Mouse (Mus musculus) cerebellum, postnatal 36 days (tissue): Measurements from ENCODE around the gene Dhx35.

Experiments used
- DNase-seq, 2 experiments: peaks; one replicate each; pipeline ENCODE4 v3.0.0; 2021 to 2022; ENCODE audit warnings: mixed read lengths in 2 of 2

Dhx35 gene

DNA sequence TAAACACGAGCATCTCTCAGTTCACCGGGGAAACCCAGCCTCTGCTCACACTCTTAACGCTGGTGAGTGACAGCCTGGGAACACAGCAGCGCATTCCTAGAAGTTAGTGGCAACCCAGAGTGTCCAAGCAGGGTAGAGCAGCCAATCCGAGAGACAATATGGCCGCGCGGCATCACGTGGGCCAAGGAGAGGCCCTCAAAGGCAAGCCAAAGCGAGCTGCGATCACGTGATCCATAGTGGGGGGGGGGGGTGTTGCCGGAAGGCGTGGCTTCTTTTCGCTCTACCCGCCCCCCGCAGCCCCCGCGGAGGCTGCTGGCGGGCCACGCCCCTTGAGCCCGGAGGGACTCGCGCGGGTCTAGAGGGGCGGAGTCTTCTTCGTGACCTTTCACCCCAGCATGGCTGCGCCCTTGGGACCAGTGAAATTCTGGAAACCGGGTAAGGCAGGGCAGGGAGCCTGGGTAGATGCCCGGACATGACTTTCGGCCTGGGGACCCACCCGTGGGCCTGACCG is at the start of gene Dhx35:
Gene Dhx35 (plus strand): TSS at position 314 of the 511 bp plus-strand sequence.
- peak; percentile 90 for DNase-seq

DNA sequence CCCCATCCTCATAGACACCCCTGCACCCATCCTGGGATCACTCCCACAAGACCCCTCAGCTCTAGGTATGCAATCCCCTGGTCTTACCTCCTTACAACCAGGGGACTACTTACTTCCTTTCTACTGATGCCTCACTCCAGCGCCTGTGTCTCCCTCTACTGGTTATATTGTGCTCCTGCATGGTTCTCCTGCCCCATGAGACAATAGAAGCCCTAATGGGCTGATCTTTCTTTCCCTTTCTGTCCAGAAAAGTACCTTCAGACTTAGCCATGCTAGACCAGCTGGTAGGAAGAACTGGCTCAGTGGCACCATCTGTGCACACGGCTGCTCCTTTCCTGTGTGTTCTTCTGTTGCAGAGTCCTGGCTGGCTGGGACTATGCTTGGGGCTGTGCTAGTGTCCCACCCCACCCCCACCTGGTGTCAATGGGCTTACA is 49.5 kb upstream of the Dhx35 start:
- DNase-seq, result no peak

DNA sequence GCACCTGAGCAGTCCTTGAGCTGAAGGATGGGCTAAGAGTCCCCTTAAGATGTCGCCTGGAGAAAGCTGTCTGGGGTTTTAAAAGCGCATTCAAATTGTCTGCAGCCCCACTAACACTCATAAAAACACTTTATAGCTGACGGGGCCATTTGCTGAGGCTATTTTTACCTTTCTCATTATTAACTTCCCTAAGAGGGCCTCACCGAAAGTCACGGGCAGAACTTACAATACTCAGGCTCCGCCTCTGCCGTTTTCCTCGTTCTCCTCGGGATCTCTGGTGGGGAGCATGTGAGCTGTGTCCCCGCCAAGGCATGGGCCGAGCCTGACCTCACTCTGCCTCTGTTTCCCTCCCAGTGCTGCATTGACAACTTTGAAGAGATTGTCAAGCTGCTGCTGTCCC is 48.4 kb upstream of the Dhx35 start:
- no peak for DNase-seq

DNA sequence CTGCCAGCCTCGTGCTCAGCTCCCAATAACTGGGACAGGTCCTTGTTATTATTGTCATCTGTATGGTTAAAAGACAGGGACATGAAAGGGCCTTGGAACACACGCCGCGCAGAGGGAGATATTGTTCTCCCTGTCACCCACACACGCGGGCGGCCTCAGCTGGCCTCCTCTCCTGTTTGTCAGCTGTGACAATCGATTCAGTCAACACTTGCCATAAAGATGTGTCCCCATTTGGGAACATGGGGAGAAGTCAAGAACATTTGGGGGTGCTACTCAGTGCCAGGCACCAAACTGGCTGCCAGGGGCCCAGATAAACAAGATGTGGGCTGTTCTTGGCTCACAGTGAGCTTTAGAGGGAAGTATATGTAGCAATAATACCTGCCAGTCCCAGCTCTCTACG is 45.2 kb upstream of the Dhx35 start:
- DNase-seq, result no peak

DNA sequence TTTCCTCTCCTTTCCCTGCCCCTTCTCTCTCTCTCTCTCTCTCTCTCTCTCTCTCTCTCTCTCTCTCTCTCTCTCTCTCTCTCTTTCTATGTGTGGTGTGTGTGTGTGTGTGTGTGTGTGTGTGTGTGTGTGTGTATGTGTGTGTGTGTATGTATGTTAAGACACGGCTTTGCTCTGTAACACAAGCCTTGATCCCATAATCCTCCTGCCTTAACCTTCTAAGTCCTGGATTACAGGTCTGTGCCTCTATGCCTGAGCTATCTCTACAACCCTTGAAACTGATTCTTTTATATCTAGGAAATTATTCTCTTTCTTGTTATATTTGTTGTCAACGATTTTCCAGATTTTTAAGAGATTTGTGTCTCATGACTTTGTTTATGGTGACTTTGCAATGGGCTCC is 34.4 kb upstream of the Dhx35 start:
- no peak for DNase-seq

DNA sequence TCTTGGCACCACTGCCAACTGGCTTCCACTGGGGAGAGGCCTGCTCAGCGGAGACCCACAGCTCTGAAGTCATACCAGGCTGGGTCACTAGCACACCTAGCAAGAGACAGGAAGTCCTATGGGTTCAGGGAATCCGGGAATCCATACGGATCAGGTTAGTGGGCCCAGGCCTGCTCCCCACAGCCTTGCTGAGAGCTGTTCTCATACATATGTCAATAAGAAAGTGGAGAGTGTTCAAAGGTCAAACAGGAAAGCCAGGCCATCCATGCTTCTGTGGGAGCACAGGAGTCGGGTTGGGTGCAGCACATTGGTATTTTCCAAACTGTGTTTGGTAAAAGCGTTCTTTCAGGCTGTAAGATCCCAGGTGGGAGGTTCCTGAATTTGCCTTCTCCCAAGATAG is 32.3 kb upstream of the Dhx35 start:
- no peak for DNase-seq

DNA sequence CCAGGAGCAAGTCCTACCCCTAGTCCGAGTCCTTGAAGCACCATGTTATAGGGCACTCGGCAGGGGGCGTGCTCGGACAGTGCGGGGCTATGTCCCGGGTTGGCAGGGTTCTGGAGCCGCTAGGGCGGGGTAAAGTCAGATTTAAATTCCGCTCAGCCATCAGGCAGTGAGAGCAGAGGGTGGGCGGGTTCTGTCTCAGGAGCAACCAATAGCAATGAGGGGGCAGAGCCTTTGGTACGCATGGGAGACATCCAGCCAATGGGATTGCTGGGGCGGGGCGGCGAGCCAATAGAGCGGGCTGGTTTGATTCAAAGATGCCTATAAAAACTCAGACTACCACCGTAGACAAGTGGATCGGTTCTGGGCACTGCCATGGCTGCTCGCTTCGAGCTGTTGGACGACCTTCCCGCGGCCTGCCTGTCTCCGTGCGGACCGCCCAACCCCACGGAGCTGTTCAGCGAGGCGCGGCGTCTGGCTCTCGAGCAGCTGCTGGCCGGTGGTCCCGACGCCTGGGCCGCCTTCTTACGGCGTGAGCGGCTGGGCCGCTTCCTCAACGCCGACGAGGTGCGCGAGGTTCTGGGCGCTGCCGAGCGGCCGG is 26.8 kb upstream of the Dhx35 start, which contains the start of gene Fam83d:
Gene Fam83d (plus strand): TSS at position 352 of the 598 bp plus-strand sequence.
- DNase-seq, result peak; percentile 72 to 79

DNA sequence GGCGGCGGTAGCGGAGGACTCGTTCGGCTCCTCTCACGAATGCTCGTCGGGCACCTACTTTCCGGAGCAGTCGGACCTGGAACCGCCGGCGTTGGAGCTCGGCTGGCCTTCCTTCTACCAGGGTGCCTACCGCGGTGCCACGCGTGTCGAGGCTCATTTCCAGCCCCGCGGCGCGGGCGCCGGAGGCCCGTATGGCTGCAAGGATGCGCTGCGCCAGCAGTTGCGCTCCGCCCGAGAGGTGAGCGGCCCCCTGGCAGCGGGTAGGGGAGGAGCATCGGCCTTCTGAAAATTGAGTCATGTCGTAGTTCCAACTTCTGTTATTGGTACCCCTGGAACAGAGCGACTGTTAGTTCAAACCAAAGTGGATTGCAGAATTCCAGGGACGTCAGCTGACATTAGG is 26.3 kb upstream of the Dhx35 start:
- DNase-seq, result peak in 1 of 2 experiments; percentile 15

DNA sequence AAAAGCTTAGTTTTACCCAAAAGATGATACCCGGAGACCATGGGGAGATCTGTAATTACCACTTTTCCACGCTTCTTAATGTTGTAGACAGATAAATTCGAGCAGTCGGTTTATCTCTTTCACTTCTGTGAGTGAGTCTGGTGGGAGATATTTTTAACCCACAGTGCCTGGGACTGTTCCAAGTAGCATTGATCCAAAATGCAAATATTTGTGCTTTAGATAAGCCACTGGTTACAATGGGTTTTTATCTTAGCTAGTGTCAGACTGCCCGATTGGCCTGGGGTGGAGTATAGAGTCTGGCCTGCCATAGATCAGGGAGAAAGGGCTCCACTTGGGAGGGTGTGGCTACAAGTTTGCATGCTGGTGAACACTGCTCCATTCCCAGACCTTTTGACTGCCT is 25.8 kb upstream of the Dhx35 start:
- no peak for DNase-seq

DNA sequence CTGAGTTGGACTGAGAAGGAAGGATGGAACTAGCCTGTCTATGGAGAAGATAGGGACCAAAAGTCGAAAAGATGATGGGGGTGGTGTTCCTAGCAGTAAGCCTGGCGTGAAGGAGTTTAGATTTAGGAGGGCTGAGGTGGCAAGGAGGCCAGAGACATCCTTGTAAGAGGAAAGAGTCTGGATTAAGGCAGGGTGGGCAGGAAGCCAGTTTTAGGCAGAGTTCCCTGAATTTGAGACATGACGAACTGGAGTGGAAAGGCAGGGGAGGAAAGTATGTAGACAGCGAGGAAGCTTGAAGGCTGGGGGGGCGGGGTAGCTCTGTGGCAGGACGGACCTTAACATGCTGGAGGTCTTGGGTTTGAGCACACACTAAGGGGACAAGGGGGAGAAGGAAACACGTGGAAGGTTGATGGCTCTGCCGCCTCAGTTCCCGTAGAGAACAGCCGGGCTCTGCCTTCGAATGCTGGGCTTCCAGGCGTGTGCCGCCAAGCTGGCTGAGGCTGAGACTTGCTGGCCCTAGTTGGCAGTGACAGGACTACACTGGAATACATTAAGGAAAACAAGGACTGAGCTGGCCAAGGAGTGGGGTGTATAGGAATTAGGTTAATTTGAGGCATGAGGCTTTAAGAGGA is 24.4 kb upstream of the Dhx35 start:
- DNase-seq, result no peak

DNA sequence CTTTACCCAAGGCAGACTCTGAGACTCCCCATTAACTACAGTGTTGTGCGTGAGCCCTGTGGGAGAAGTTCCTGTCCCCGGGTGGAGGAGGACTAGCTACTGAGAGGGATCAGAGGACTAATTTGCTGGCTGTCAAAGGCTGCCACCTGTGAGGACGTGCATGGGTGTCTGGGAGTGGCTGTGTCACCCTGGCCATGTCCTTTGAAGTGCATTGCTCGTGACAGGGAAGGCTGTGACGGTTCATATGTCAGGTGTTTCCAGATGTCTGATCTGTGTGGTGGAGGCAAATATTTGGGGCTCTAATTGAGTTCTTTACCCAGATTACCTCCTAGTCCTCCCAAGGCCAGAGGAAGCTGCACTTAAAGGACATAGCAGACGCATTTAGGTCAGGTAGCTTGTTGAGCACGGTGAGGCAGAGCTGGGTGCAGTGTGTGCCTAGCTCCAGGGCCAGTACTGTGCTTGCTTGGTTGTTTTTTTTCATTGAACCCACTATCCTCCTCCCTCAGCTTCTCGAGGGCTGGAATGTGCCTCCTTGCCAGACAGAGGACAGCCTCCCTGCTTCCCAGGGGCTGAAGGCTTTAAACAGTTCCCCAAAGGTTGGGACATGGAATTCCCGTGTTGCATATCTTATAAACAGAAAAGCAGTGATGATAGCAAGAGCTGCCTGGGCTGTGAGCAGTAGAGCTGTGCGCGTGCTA is 23.4 kb upstream of the Dhx35 start:
- no peak for DNase-seq

DNA sequence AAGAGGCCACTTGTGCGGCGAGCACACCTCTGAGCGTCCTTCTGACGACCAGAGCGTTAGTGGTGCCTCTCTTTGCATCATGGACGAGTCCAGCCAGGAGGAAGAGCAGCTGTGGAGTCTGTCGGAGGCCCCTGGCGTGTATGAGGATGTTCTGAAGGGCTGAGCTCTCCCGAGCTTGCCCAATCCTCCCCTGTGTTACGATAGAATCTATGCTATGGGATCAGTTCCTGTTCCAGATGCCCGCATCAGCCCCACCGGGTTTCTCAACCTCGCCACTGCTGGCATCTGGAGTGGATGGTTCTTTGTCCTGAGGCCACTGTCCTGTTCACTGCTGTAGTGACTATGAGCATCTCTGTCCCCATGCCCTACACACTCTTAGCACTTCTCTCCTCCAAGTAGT is 21.8 kb upstream of the Dhx35 start:
- no peak for DNase-seq

DNA sequence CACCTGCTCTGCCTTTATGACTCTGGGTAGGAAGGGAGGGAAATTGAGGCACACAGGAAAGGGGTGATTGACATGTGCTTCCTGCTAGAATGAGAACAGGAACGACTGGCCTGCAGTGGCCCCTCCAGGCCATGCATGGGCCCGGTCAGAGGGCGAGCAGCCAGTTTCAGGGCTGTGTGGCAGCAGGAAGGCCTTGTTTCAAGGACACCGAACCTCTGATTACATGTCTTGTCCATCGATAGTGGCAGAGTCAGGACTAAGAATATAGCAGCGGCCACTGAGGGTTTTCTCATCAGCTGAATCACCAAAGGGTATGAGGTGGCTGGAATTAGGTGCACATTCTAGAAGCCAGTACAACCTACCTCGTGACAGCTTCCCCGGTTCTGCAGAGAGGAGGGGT is 19.7 kb upstream of the Dhx35 start:
- no peak for DNase-seq

DNA sequence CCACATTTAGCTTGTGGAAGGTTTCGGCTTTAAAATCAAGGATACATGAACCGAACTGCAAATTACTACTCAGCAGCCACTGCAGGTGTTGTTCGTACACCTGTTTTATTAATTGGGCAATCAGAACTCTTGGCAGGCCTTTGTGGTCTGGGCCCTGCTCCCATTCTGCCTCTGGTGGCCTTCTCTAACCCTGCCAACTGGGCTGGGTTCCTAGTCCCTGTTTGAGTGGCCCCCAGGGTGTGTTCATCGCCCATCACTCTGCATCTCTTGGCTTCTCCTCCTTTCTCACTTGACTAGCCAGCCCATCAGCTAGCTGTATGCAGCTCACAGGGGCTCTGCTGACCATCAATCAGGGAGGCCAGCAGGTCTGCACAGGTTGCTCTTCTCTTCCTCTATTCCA is 17.9 kb upstream of the Dhx35 start:
- DNase-seq, result no peak

DNA sequence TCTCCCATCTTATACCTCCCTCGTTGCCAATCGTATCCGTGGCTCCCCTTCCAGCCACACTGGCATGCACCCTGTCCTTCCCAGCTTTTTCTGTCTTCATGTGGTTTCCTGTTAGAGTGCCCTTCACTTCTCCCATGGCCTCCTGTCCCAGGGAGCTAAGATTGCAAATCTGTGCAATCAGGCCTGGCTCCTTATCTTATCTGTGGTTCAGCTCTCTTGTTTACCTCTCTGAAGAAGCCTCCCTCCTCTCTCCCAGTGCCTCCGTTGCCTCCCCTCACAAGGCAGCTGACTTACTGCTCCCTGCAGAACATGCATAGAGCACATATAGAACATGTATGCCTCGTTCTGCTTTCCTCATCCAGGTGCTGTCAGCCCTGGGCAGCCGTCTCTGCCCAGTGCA is 17.1 kb upstream of the Dhx35 start:
- DNase-seq, result no peak

DNA sequence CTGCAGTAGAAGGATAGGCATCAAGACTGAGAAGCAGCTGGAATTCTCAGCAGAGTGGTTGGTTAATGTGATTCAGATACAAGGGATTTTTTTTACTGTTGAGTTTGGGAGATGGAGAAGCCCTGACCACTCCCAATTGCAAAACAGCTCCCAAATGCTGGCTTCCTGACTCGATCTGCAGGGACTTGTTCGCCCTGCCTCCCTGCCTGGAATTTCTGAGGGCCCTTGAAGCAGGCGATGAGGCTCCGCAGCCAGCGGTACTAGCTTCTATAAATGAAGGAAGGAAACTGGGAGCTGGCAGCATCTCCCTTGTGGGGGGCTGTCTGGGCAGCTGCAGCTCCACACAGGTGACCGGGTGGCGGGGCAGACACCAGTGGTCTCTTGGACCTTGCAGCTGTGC is 16.3 kb upstream of the Dhx35 start:
- DNase-seq, result no peak

DNA sequence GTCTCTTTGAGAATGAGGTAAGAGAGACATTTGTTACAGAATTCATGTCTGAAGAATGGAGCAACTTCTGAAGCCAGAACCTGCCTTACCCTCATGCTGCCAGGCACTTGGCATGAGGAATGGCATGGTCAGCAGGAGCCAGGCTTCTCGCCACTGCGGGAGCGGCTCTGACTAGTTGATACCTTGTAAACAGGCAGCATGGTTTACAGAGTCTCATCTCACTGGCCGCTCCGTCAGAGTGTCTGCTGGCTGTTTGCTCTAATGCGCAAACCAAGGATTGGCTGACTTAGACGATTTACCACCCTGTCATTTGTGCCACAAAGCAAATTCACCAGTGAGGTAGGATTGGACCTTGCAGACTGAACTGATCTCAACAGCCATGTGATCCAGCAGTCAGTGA is 13.5 kb upstream of the Dhx35 start:
- no peak for DNase-seq

DNA sequence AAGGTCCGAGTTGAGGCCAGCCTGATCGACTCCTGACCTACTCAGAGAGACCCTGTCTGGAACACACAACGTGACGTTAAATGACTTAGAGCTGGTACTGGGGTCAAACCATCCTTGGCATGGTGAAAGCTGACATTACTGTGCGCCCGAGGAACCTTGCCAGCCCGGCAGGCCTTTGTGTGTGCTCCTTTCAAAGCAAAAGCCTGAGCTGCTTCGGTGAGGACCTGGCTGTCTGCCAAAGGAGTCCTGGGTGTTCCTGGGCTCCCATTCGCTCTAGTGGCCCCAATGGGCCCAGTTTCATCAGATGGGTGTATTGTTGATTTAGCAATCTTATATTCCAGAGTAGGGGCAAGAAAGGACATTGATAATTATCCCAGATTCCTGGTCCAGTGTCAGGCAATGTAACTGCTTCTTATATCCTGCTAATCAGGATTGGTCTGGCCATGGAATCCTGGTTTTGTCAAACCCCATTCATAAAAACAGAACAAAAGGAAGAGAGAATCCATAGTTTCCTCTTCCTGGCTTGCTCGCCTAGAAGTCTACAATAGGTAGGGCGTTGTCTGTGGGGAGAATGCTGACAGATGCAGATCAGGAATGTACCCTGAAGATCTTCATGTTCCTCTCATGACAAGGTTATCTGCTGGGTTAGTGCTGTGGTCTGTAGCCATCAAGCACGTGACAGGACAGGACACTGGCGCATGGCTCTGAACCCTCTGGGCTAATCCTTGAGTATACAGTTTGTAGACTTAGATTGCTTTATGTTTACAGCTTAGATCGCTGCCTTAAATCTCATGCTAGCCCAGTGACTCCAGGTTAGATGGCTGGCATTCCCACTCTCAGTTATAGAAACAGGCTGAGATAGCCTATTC is 7.4 kb upstream of the Dhx35 start:
- no peak for DNase-seq

DNA sequence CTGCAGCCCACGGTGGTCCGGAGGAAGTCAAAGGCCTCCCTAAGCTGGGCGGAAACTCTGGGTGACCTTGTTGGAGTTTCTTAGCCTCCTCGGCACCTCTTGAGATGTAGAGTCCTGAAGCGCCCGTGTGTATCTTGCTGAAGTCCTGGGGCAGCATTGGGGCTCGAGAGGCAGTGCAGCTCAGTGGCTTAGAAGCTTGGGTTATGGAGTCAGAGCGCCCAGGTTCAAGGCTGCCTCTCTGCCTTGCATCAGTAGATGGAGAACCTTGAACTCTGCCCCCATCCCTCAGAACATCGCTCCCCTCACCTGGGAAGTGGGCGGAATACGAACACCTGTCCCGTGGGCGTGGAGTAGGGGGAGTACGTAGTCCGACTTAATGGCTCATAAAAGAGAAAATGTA is 436 bp downstream of the Dhx35 start:
- DNase-seq, result no peak

DNA sequence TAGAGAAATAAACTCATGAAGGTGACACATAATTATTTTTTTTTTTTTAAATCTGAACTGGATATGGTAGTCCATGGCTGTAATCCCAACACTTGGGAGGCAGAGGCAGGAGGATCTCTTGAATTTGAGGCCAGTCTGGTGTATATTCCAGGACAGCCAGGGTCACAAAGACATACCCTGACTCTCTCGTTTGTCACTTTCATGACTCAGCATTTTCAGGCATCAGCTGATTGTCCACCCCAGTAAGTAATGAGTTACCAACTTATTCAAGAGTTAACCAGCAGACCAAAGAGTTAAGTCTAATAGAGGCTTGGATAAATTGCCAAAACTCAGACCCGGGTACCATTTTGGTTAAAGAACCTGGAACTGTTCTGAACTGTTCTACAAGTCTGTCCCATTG is 1.3 kb downstream of the Dhx35 start:
- DNase-seq, result no peak

DNA sequence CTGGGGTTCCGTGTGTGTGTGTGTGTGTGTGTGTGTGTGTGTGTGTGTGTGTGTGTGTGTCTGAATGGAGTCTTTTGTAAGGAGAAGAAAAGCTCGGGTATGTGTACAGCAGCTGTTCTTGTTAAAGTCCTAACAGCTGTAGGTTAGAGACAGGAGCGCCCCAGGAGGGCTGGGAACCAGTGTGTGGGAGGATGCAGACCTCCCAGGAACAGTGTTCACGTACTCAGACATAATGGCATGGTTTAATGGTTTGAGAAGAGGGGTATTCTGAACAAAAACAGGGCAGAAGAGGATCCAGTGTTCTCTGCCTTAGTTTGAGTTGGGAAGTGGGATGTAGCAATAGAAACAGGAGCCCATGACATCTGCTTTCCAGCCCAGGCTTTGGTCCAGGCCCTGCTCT is 4.7 kb downstream of the Dhx35 start:
- DNase-seq, result no peak

DNA sequence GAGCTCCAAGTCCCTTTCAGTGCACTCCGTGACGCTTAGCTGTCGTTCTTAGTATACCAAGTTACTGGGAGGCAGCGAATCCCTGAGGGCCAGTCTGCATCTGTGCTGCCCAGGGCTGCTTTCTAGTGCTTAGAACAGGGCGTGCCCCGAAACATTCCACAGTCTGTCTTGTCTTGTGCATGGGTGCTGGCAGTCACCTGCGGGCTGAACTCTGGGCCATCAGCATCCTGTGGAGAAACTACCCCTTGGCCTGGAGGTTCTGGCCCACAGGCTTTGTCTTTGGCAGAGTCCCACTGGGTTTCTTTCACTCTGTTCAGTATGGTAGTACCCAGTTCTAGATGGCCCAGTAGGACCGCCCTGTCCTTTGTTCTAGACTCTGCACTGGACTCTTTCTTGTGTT is 6.2 kb downstream of the Dhx35 start:
- no peak for DNase-seq

DNA sequence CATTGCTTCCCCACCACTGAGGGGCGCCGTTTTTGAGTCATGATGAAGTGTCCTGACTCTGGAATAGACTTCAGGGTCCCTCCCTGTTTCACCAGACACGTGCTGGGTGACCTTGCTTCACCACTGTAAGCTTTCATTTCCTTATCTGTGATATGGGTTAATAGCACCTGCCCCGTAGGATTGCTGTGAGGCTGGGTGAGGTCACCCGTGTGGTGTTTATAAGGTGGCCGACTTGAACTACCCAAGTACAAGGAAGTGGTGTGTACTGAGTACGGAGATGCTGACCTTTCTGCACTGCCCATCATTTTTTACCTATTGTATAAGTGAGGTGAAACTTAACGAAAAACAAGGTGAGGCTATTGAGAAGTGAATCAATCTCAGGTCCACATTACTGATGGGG is 9.0 kb downstream of the Dhx35 start:
- DNase-seq, result no peak
